Mouse (Mus musculus): Measurements from ENCODE around the gene Htra2. TPM values are rescaled to one million over a fixed set of nuclear protein-coding genes. Genes with fewer than 3 reads are reported as not detected.

Gene Htra2
- polyA plus RNA-seq, 1 experiment: 96.2 TPM

GRCm38 (mm10) chr6:83031111-83031510 lies 24.0 kb downstream of the Htra2 start:
- no peak for TF ChIP-seq MAX (IDR thresholded peaks at IDR 0.05; ENCODE audit: low read depth)
- no peak for TF ChIP-seq CEBPB (IDR thresholded peaks at IDR 0.05; ENCODE audit: insufficient read depth, poor library complexity, severe bottlenecking)
- TF ChIP-seq E2F4 (IDR thresholded peaks at IDR 0.05; ENCODE audit: insufficient read depth): no peak
- TF ChIP-seq SRF (IDR thresholded peaks at IDR 0.05; ENCODE audit: control insufficient read depth, insufficient read length, low read depth): no peak
- no peak for TF ChIP-seq MYOG (IDR thresholded peaks at IDR 0.05; ENCODE audit: control insufficient read depth in 1 of 3, insufficient read depth in 1 of 3, insufficient read length in 2 of 3, low read depth in 2 of 3)
- Histone ChIP-seq H3K4me2 (ENCODE audit: low read depth) (no peak overlapping the region), H3K4me3 (peak overlapping the region; percentile 98), H3K79me2 (ENCODE audit: control insufficient read depth, insufficient read depth) (peaks cover 29% of the 10 kb centered on the region), H3K27me3 (ENCODE audit: control insufficient read depth, insufficient read depth, insufficient read length) (no peaks in the 10 kb centered on the region), H3K36me3 (ENCODE audit: control insufficient read depth, insufficient read depth) (no peaks in the 10 kb centered on the region), H3ac (ENCODE audit: control insufficient read depth, insufficient read length) (no peak overlapping the region)

GRCm38 (mm10) chr6:83029777-83030176 lies 25.3 kb downstream of the Htra2 start:
- Histone ChIP-seq H3K79me2 (ENCODE audit: control insufficient read depth, insufficient read depth) (peaks cover 25% of the 10 kb centered on the region), H3K27me3 (ENCODE audit: control insufficient read depth, insufficient read depth, insufficient read length) (no peaks in the 10 kb centered on the region), H3K4me3 (no peak overlapping the region)

GRCm38 (mm10) chr6:83027706-83028105 lies 27.4 kb downstream of the Htra2 start:
- Histone ChIP-seq H3K27me3 (ENCODE audit: control insufficient read depth, insufficient read depth, insufficient read length) (no peaks in the 10 kb centered on the region), H3K4me3 (no peak overlapping the region), H3K79me2 (ENCODE audit: control insufficient read depth, insufficient read depth) (peaks cover 15% of the 10 kb centered on the region), H3K4me2 (ENCODE audit: low read depth) (peak overlapping the region; percentile 42), H3K36me3 (ENCODE audit: control insufficient read depth, insufficient read depth) (no peaks in the 10 kb centered on the region), H3ac (ENCODE audit: control insufficient read depth, insufficient read length) (no peak overlapping the region)
- TF ChIP-seq TCF3 (IDR thresholded peaks at IDR 0.05; ENCODE audit: insufficient read length, low read depth): no peak
- TF ChIP-seq POLR2AphosphoS2 (IDR thresholded peaks at IDR 0.05; ENCODE audit: insufficient read length, low read depth): no peak
- TF ChIP-seq POLR2A (IDR thresholded peaks at IDR 0.05; ENCODE audit: insufficient read length, low read depth): no peak
- TF ChIP-seq E2F4 (IDR thresholded peaks at IDR 0.05; ENCODE audit: insufficient read depth): no peak
- TF ChIP-seq TCF12 (IDR thresholded peaks at IDR 0.05; ENCODE audit: insufficient read depth, poor library complexity, severe bottlenecking): no peak
- TF ChIP-seq CEBPB (IDR thresholded peaks at IDR 0.05; ENCODE audit: insufficient read depth, poor library complexity, severe bottlenecking): no peak

More at GRCm38 (mm10) chr6:83029777-83030176, 25.3 kb downstream of the Htra2 start:
- Histone ChIP-seq H3ac (ENCODE audit: control insufficient read depth, insufficient read length) (no peak overlapping the region), H3K4me2 (ENCODE audit: low read depth) (no peak overlapping the region), H3K36me3 (ENCODE audit: control insufficient read depth, insufficient read depth) (no peaks in the 10 kb centered on the region)
- no peak for TF ChIP-seq MAX (IDR thresholded peaks at IDR 0.05; ENCODE audit: low read depth)
- TF ChIP-seq POLR2AphosphoS2 (IDR thresholded peaks at IDR 0.05; ENCODE audit: insufficient read length, low read depth): peak; percentile 55

GRCm38 (mm10) chr6:83027293-83027692 lies 27.8 kb downstream of the Htra2 start:
- H3K4me3 ChIP-seq: no peak overlapping the region
- no peak overlapping the region for H3K4me2 ChIP-seq (ENCODE audit: low read depth)
- no peaks in the 10 kb centered on the region for H3K27me3 ChIP-seq (ENCODE audit: control insufficient read depth, insufficient read depth, insufficient read length)
- H3ac ChIP-seq (ENCODE audit: control insufficient read depth, insufficient read length): no peak overlapping the region
- H3K36me3 ChIP-seq (ENCODE audit: control insufficient read depth, insufficient read depth): no peaks in the 10 kb centered on the region
- peaks cover 11% of the 10 kb centered on the region for H3K79me2 ChIP-seq (ENCODE audit: control insufficient read depth, insufficient read depth)
- no peak for TF ChIP-seq MAX (IDR thresholded peaks at IDR 0.05; ENCODE audit: low read depth)
- TF ChIP-seq CEBPB (IDR thresholded peaks at IDR 0.05; ENCODE audit: insufficient read depth, poor library complexity, severe bottlenecking): no peak
- no peak for TF ChIP-seq USF1 (IDR thresholded peaks at IDR 0.05; ENCODE audit: low read depth)
- TF ChIP-seq TCF12 (IDR thresholded peaks at IDR 0.05; ENCODE audit: insufficient read depth, poor library complexity, severe bottlenecking): no peak
- no peak for TF ChIP-seq SRF (IDR thresholded peaks at IDR 0.05; ENCODE audit: control insufficient read depth, insufficient read length, low read depth)
- TF ChIP-seq POLR2AphosphoS2 (IDR thresholded peaks at IDR 0.05; ENCODE audit: insufficient read length, low read depth): no peak
- no peak for TF ChIP-seq REST (IDR thresholded peaks at IDR 0.05; ENCODE audit: insufficient read depth, insufficient read length)
- TF ChIP-seq MYOG (IDR thresholded peaks at IDR 0.05; ENCODE audit: control insufficient read depth in 1 of 3, insufficient read depth in 1 of 3, insufficient read length in 2 of 3, low read depth in 2 of 3): no peak
- TF ChIP-seq TCF3 (IDR thresholded peaks at IDR 0.05; ENCODE audit: insufficient read length, low read depth): no peak
- no peak for TF ChIP-seq MYOD1 (IDR thresholded peaks at IDR 0.05; ENCODE audit: control insufficient read depth in 1 of 3, insufficient read length in 2 of 3, low read depth in 2 of 3)
- no peak for TF ChIP-seq E2F4 (IDR thresholded peaks at IDR 0.05; ENCODE audit: insufficient read depth)
- no peak for TF ChIP-seq POLR2A (IDR thresholded peaks at IDR 0.05; ENCODE audit: insufficient read length, low read depth)

GRCm38 (mm10) chr6:83025221-83025620 lies 29.9 kb downstream of the Htra2 start:
- no peak overlapping the region for H3K4me3 ChIP-seq
- no peaks in the 10 kb centered on the region for H3K36me3 ChIP-seq (ENCODE audit: control insufficient read depth, insufficient read depth)
- H3ac ChIP-seq (ENCODE audit: control insufficient read depth, insufficient read length): no peak overlapping the region
- H3K79me2 ChIP-seq (ENCODE audit: control insufficient read depth, insufficient read depth): no peaks in the 10 kb centered on the region
- TF ChIP-seq SRF (IDR thresholded peaks at IDR 0.05; ENCODE audit: control insufficient read depth, insufficient read length, low read depth) (no peak), REST (IDR thresholded peaks at IDR 0.05; ENCODE audit: insufficient read depth, insufficient read length) (no peak), TCF3 (IDR thresholded peaks at IDR 0.05; ENCODE audit: insufficient read length, low read depth) (no peak), E2F4 (IDR thresholded peaks at IDR 0.05; ENCODE audit: insufficient read depth) (no peak), TCF12 (IDR thresholded peaks at IDR 0.05; ENCODE audit: insufficient read depth, poor library complexity, severe bottlenecking) (no peak), MYOD1 (IDR thresholded peaks at IDR 0.05; ENCODE audit: control insufficient read depth in 1 of 3, insufficient read length in 2 of 3, low read depth in 2 of 3) (no peak), POLR2AphosphoS2 (IDR thresholded peaks at IDR 0.05; ENCODE audit: insufficient read length, low read depth) (no peak), POLR2A (IDR thresholded peaks at IDR 0.05; ENCODE audit: insufficient read length, low read depth) (no peak), MYOG (IDR thresholded peaks at IDR 0.05; ENCODE audit: control insufficient read depth in 1 of 3, insufficient read depth in 1 of 3, insufficient read length in 2 of 3, low read depth in 2 of 3) (no peak), MAX (IDR thresholded peaks at IDR 0.05; ENCODE audit: low read depth) (no peak), CEBPB (IDR thresholded peaks at IDR 0.05; ENCODE audit: insufficient read depth, poor library complexity, severe bottlenecking) (no peak), USF1 (IDR thresholded peaks at IDR 0.05; ENCODE audit: low read depth) (no peak)
- no peaks in the 10 kb centered on the region for H3K27me3 ChIP-seq (ENCODE audit: control insufficient read depth, insufficient read depth, insufficient read length)
- no peak overlapping the region for H3K4me2 ChIP-seq (ENCODE audit: low read depth)
